In genomic region chr4:149484566-149484965, GRCm38 (mm10) we compare ENCODE assay signal across 9 mouse cellular contexts. TPM values are rescaled to one million over a fixed set of nuclear protein-coding genes. Genes with fewer than 3 reads are reported as not detected.
DNase-seq lines count a peak whose midpoint lies in the region; ATAC-seq and TF ChIP-seq lines count a peak whose summit lies in the region.
"Had no signal": no experiment of that assay in that cellular context is flagged by ENCODE, and none has a peak within 500 bp of the region (broad histone marks: within the 10 kb centered on the region; RNA-seq: fewer than 3 reads in every experiment).

No protein-coding gene starts in this region.

- peaks cover 15% of the 10 kb centered on the region for H3K4me1 ChIP-seq in heart, embryonic 12.5 days (replicated peaks)
- H3K4me1 ChIP-seq in G1E (ENCODE audit: insufficient read depth, low read depth, low read length) = peaks cover 6% of the 10 kb centered on the region
- peaks cover 24% of the 10 kb centered on the region for H3K4me1 ChIP-seq in forebrain, embryonic 13.5 days
- peaks cover 17% of the 10 kb centered on the region for H3K4me1 ChIP-seq in liver, embryonic 13.5 days (replicated peaks)

- H3K9me3 ChIP-seq in heart, embryonic 12.5 days (replicated peaks) = no peaks in the 10 kb centered on the region
- no peaks in the 10 kb centered on the region for H3K9me3 ChIP-seq in G1E (replicated peaks)
- H3K9me3 ChIP-seq in forebrain, embryonic 13.5 days (replicated peaks) = no peaks in the 10 kb centered on the region
- H3K9me3 ChIP-seq in liver, embryonic 13.5 days (replicated peaks) = no peaks in the 10 kb centered on the region

- no peak for TF ChIP-seq CTCF in G1E (IDR thresholded peaks at IDR 0.05; ENCODE audit: low read depth, low read length)

- no peak for ATAC-seq in heart, embryonic 12.5 days (ENCODE audit: insufficient number of reproducible peaks, low FRiP score)
- ATAC-seq in G1E (ENCODE audit: extremely low read depth, insufficient number of reproducible peaks, low FRiP score, poor library complexity, severe bottlenecking) = no peak
- ATAC-seq in forebrain, embryonic 13.5 days = no peak; the same call in 1 of the 2 replicates
- peak; percentile 0; the same call in 1 of the 2 replicates for ATAC-seq in liver, embryonic 13.5 days (ENCODE audit: low read depth)

- H3K9ac ChIP-seq in heart, embryonic 12.5 days = peak overlapping the region; percentile 89
- H3K9ac ChIP-seq in forebrain, embryonic 13.5 days = peak overlapping the region; percentile 82
- H3K9ac ChIP-seq in liver, embryonic 13.5 days = peak overlapping the region; percentile 85

- H3K4me3 ChIP-seq in heart, embryonic 12.5 days = peak overlapping the region; percentile 81
- H3K4me3 ChIP-seq in G1E (ENCODE audit: low read depth, low read length) = peak overlapping the region; percentile 84
- peak overlapping the region; percentile 76 for H3K4me3 ChIP-seq in forebrain, embryonic 13.5 days
- peak overlapping the region; percentile 80 for H3K4me3 ChIP-seq in liver, embryonic 13.5 days (replicated peaks)

- peak overlapping the region; percentile 62 for H3K27ac ChIP-seq in heart, embryonic 12.5 days (ENCODE audit: poor library complexity, severe bottlenecking)
- peak overlapping the region; percentile 58; the same call in 1 of the 2 replicates for H3K27ac ChIP-seq in forebrain, embryonic 13.5 days
- peak overlapping the region; percentile 49 for H3K27ac ChIP-seq in liver, embryonic 13.5 days

- no peak for DNase-seq in heart, postnatal 36 days
- DNase-seq in G1E (ENCODE audit: low spot score) = peak; percentile 1
- peak; percentile 2 for DNase-seq in liver, embryonic 13.5 days
- no peak for DNase-seq in cerebellum, adult 11 months
- no peak for DNase-seq in gastrocnemius, postnatal 36 days
- no peak for DNase-seq in cerebellum, postnatal 14 days

- peak overlapping the region; percentile 75 for H3K4me2 ChIP-seq in heart, embryonic 12.5 days
- H3K4me2 ChIP-seq in forebrain, embryonic 13.5 days = peak overlapping the region; percentile 78
- H3K4me2 ChIP-seq in liver, embryonic 13.5 days = peak overlapping the region; percentile 84

- intact Hi-C loops in heart, postnatal 36 days (cut with DNase I) = loop anchor here (2.0 kb wide), 1 partner anchor 34 kb away; the partner anchor contains the start of gene Ctnnbip1
- intact Hi-C loops in gastrocnemius, postnatal 36 days (cut with DNase I) = no loop called here

- H3K36me3 ChIP-seq in heart, embryonic 12.5 days = peaks cover 30% of the 10 kb centered on the region
- peaks cover 39% of the 10 kb centered on the region for H3K36me3 ChIP-seq in G1E (replicated peaks)
- H3K36me3 ChIP-seq in forebrain, embryonic 13.5 days (ENCODE audit: poor library complexity, severe bottlenecking) = peaks cover 26% of the 10 kb centered on the region
- H3K36me3 ChIP-seq in liver, embryonic 13.5 days = peaks cover 30% of the 10 kb centered on the region

- H3K27me3 ChIP-seq in heart, embryonic 12.5 days (replicated peaks) = no peaks in the 10 kb centered on the region
- H3K27me3 ChIP-seq in G1E (ENCODE audit: insufficient read depth, low read length) = no peaks in the 10 kb centered on the region
- H3K27me3 ChIP-seq in forebrain, embryonic 13.5 days = no peaks in the 10 kb centered on the region
- H3K27me3 ChIP-seq in liver, embryonic 13.5 days = no peaks in the 10 kb centered on the region

- 52% methylated on average over 3 of the region's 3 CpGs for WGBS in heart, embryonic 12.5 days
- WGBS in forebrain, embryonic 13.5 days = 54% methylated on average over 3 of the region's 3 CpGs
- WGBS in liver, embryonic 13.5 days (ENCODE audit: insufficient replicate concordance) = 37% methylated on average over 3 of the region's 3 CpGs

RNA-seq across cellular contexts. Expression of gene Nmnat1, which starts 0.4 kb away (rescaled TPM):
- polyA plus RNA-seq in heart, embryonic 12.5 days (2016; fragmentation: Nextera tagmentation; extraction: Ambion mirVana) = 12.0 and 14.0 TPM in 2 replicates
- total RNA-seq in heart, postnatal 36 days (2021) = 10 to 100 TPM; 29.5 to 30.7 TPM
- total RNA-seq in G1E (2014; fragmentation: Nextera tagmentation) (6.3 and 10.8 TPM in 2 replicates), G1E (2017) (8.5 and 10.5 TPM in 2 replicates)
- polyA plus RNA-seq in G1E (2012) = 1.3 and 2.0 TPM in 2 replicates
- polyA plus RNA-seq in forebrain, embryonic 13.5 days (2015; fragmentation: Nextera tagmentation; extraction: Ambion mirVana) = 11.8 and 15.7 TPM in 2 replicates
- 6.5 and 6.7 TPM in 2 replicates for polyA plus RNA-seq in liver, embryonic 13.5 days (2015; fragmentation: Nextera tagmentation; extraction: Ambion mirVana)
- 10 to 100 TPM; 28.7 to 31.5 TPM for total RNA-seq in gastrocnemius, postnatal 36 days (2021)

RNA-seq across cellular contexts. Expression of gene Lzic, which starts 0.5 kb away (rescaled TPM):
- polyA plus RNA-seq in heart, embryonic 12.5 days (2016; fragmentation: Nextera tagmentation; extraction: Ambion mirVana) = 32.1 and 40.9 TPM in 2 replicates
- 10 to 100 TPM; 57.5 to 69.1 TPM for total RNA-seq in heart, postnatal 36 days (2021)
- total RNA-seq in G1E (2014; fragmentation: Nextera tagmentation) (21.7 and 22.7 TPM in 2 replicates), G1E (2017) (50.7 and 54.8 TPM in 2 replicates)
- polyA plus RNA-seq in G1E (2012) = 8.3 and 12.2 TPM in 2 replicates
- 50.3 and 59.4 TPM in 2 replicates for polyA plus RNA-seq in forebrain, embryonic 13.5 days (2015; fragmentation: Nextera tagmentation; extraction: Ambion mirVana)
- 19.6 and 20.5 TPM in 2 replicates for polyA plus RNA-seq in liver, embryonic 13.5 days (2015; fragmentation: Nextera tagmentation; extraction: Ambion mirVana)
- total RNA-seq in gastrocnemius, postnatal 36 days (2021) = 10 to 100 TPM; 10.7 to 14.2 TPM

RNA-seq across cellular contexts. Expression of gene Tmem274, which starts 7.4 kb away (rescaled TPM):
- 0.29 and 0.33 TPM in 2 replicates for polyA plus RNA-seq in heart, embryonic 12.5 days (2016; fragmentation: Nextera tagmentation; extraction: Ambion mirVana)
- not detected for total RNA-seq in heart, postnatal 36 days (2021)
- total RNA-seq in G1E (2014; fragmentation: Nextera tagmentation) (not detected in 2 replicates), G1E (2017) (not detected in 2 replicates)
- polyA plus RNA-seq in G1E (2012) = not detected in 2 replicates
- 0.28 and 0.62 TPM in 2 replicates for polyA plus RNA-seq in forebrain, embryonic 13.5 days (2015; fragmentation: Nextera tagmentation; extraction: Ambion mirVana)
- 0.19 TPM in 1 of 2 replicates, not detected in the other for polyA plus RNA-seq in liver, embryonic 13.5 days (2015; fragmentation: Nextera tagmentation; extraction: Ambion mirVana)
- not detected for total RNA-seq in gastrocnemius, postnatal 36 days (2021)
- total RNA-seq: left cerebral cortex, postnatal 14 days had no signal

RNA-seq across cellular contexts. Expression of gene Rbp7, which starts 29.8 kb away (rescaled TPM):
- 2.4 and 3.4 TPM in 2 replicates for polyA plus RNA-seq in heart, embryonic 12.5 days (2016; fragmentation: Nextera tagmentation; extraction: Ambion mirVana)
- 10 to 100 TPM; 76.3 to 81.1 TPM for total RNA-seq in heart, postnatal 36 days (2021)
- total RNA-seq in G1E (2014; fragmentation: Nextera tagmentation) (not detected in 2 replicates), G1E (2017) (not detected in 2 replicates)
- polyA plus RNA-seq in G1E (2012) = not detected in 2 replicates
- polyA plus RNA-seq in forebrain, embryonic 13.5 days (2015; fragmentation: Nextera tagmentation; extraction: Ambion mirVana) = not detected in 2 replicates
- polyA plus RNA-seq in liver, embryonic 13.5 days (2015; fragmentation: Nextera tagmentation; extraction: Ambion mirVana) = not detected in 2 replicates
- 10 to 100 TPM; 15.3 to 18.7 TPM for total RNA-seq in gastrocnemius, postnatal 36 days (2021)
- total RNA-seq: left cerebral cortex, postnatal 14 days had no signal

RNA-seq across cellular contexts. Expression of gene Ctnnbip1, which starts 33.5 kb away (rescaled TPM):
- 38.5 and 39.3 TPM in 2 replicates for polyA plus RNA-seq in heart, embryonic 12.5 days (2016; fragmentation: Nextera tagmentation; extraction: Ambion mirVana)
- 10 to 100 TPM; 29.9 to 33.3 TPM for total RNA-seq in heart, postnatal 36 days (2021)
- 0.98 TPM in 1 of 2 replicates, not detected in the other for total RNA-seq in G1E (2014; fragmentation: Nextera tagmentation)
- total RNA-seq in G1E (2017) = 0.87 and 1.3 TPM in 2 replicates
- 1.4 and 2.9 TPM in 2 replicates for polyA plus RNA-seq in G1E (2012)
- polyA plus RNA-seq in forebrain, embryonic 13.5 days (2015; fragmentation: Nextera tagmentation; extraction: Ambion mirVana) = 80.2 and 81.2 TPM in 2 replicates
- 5.5 and 6.5 TPM in 2 replicates for polyA plus RNA-seq in liver, embryonic 13.5 days (2015; fragmentation: Nextera tagmentation; extraction: Ambion mirVana)
- total RNA-seq in gastrocnemius, postnatal 36 days (2021) = 10 to 100 TPM; 22.7 to 24.4 TPM

Comparison
In these comparisons a context has a peak if more than half of its experiments do, and no peak if none do; other contexts are left out.
1. DNase-seq: peak in G1E (single experiment) and liver, embryonic 13.5 days (single experiment); none in heart, postnatal 36 days (0 of 2), cerebellum, adult 11 months (single experiment), gastrocnemius, postnatal 36 days (0 of 2) and cerebellum, postnatal 14 days (0 of 2).
2. Peak in every context shown above with its lines, with median percentiles within 50 percentile points of each other: H3K27ac ChIP-seq, H3K4me2 ChIP-seq, H3K4me3 ChIP-seq and H3K9ac ChIP-seq.